Mouse (Mus musculus): Measurements from ENCODE around the gene Zfp961. TPM values are rescaled to one million over a fixed set of nuclear protein-coding genes. Genes with fewer than 3 reads are reported as not detected.

The Zfp961 gene
- polyA plus RNA-seq (2014; fragmentation: Illumina TruSeq; extraction: RNeasy Lipid Tissue Mini Kit (QIAGEN cat#74804); ENCODE audit: low replicate concordance), result 83.6 TPM

DNA sequence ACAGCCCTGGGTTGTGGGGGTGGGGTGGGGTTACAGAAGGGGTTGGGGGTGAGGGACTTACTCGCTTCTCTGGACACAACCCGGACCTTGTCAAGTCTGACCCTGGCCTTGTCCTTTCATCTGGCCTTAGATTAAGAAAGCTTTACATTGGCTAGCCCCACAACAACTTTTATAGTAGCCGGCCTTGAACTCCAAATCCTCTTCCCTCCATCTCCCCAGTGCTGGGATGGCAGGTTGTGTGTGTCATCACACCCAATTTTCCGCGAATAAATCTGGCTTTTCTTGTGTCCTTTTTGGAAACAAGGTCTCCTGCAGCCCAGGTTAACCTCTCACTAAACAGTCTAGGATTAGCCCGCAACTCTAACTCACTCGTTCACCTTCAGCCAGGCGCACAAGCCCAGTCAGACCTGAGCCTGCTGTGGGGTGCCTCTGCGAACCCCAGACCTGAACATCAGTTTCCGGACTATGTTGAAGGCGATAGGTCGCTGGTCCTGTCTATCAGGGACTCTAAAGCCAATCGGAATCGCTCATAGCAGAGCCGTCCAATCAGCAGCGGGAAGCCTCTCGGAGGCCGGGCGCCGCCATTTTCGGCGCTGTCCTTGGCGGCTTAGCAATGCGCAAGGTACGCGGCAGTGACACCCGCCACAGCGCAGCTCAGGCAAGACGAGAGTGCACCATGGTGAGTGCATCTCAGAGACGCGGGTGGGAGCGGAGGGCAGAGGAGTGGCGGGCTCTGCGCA is at the start of gene Zfp961:
Zfp961 (plus strand) TSS at position 557 of the 740 bp plus-strand sequence.

DNA sequence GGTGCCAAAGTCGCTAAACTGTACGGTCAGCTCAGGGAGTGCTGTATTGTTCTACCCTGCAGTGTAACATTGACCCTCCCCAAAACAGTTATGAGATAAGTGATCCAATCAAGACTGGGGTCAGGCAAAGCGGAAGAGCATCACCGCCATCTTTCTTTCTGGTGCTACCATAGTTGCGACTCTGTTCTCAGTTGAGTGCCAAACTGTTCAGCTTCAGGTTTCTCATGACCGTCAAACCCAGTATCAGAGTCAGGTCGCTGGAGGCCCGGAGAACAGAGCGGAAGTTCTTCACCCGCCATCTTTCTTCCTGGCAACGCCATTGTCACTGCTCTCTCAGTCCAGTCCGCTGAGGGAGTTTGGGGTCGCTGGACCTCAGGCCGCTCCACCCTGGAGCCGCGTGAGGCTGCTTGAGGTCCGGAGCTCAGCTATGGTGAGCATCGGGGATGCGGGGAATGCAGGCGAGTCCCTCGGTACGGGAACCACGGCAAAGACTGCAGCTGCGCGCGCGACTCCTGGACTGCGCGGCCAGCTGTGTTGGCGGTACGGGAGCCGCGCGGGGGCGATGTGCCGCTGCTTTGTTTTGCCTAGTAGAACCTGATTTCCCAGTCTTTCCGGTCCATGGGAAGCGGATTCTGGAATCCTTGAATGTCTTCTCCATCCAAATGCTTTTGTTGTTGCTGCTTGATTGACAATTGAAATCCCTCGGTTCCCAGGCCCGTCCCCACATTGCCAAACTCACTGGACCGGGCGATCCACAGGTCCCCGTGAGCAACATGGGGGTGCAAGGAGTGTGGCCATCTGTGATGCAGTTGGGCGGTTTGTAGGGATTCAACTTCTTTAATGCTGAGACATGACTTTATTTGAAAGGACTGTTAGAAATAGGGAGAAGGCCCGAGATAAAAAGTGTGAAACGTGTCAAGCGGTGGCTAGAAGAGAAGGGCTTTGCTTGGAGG is 42.3 kb upstream of the Zfp961 start, which contains the start of the genes Zfp882 and Zfp617:
Zfp882 (plus strand) TSS at position 300 of the 953 bp plus-strand sequence.
Zfp617 (plus strand) TSS at position 327 of the 953 bp plus-strand sequence.

DNA sequence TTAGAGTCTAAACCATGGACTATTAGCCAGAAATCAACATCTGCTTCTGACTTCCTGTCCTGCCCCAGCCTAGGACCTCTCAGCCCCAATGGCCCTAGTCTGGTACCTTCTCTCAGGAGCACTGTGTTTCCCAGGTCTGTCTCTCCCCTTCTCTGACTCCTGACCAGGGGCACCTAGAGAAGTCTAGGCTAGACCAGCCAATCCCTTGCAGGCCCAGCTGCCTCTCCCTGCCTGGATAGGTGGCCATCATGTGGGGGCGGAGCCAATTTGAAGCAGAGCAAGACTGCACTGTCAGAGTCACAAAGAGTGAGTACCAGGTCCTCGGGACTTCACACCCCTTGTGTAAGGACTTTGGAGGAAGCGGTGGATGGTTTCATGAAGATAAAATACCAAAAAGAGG is 58.6 kb downstream of the Zfp961 start, which contains the start of gene Cyp4f18:
Cyp4f18 (minus strand) TSS at position 154 of the 400 bp plus-strand sequence.

DNA sequence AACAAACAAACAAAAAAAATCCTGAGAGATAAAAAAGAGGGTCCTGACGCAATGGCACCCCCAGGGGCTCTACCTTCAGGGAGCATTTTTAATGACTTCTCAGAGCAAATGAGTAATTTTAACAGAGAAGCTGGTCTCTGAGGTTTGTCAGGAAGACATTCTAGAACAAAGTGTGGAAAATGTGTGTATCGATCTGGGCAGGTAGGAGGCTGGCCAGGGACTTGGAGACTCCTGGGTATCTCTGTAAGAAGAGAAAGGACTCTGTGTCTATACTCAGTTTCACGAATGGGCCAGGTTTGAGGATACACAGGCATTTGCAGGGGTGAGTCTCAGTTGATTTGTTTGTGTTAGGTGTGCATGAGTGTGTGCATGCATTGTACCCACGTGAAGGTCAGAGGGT is 90.1 kb downstream of the Zfp961 start, which contains the start of gene Olfr372:
Olfr372 (plus strand) TSS at position 301 of the 400 bp plus-strand sequence.

Other genes with a start within 250 kb of the Zfp961 start
- 119 TPM for gene B3gnt3, start 249.2 kb upstream of the Zfp961 start, polyA plus RNA-seq (2014; fragmentation: Illumina TruSeq; extraction: RNeasy Lipid Tissue Mini Kit (QIAGEN cat#74804); ENCODE audit: low replicate concordance)
- not detected for gene Fcho1, start 225.3 kb upstream of the Zfp961 start, polyA plus RNA-seq (2014; fragmentation: Illumina TruSeq; extraction: RNeasy Lipid Tissue Mini Kit (QIAGEN cat#74804); ENCODE audit: low replicate concordance)
- gene Zfp709, start 69.0 kb upstream of the Zfp961 start, polyA plus RNA-seq (2014; fragmentation: Illumina TruSeq; extraction: RNeasy Lipid Tissue Mini Kit (QIAGEN cat#74804); ENCODE audit: low replicate concordance), result 13.0 TPM
- 6.1 TPM for gene Zfp882, start 42.4 kb upstream of the Zfp961 start, polyA plus RNA-seq (2014; fragmentation: Illumina TruSeq; extraction: RNeasy Lipid Tissue Mini Kit (QIAGEN cat#74804); ENCODE audit: low replicate concordance)
- 188 TPM for gene Zfp617, start 42.4 kb upstream of the Zfp961 start, polyA plus RNA-seq (2014; fragmentation: Illumina TruSeq; extraction: RNeasy Lipid Tissue Mini Kit (QIAGEN cat#74804); ENCODE audit: low replicate concordance)
- not detected for gene Cyp4f18, start 58.6 kb downstream of the Zfp961 start, polyA plus RNA-seq (2014; fragmentation: Illumina TruSeq; extraction: RNeasy Lipid Tissue Mini Kit (QIAGEN cat#74804); ENCODE audit: low replicate concordance)
- not detected for gene Olfr372, start 90.2 kb downstream of the Zfp961 start, polyA plus RNA-seq (2014; fragmentation: Illumina TruSeq; extraction: RNeasy Lipid Tissue Mini Kit (QIAGEN cat#74804); ENCODE audit: low replicate concordance)
- gene Olfr373, start 132.1 kb downstream of the Zfp961 start, polyA plus RNA-seq (2014; fragmentation: Illumina TruSeq; extraction: RNeasy Lipid Tissue Mini Kit (QIAGEN cat#74804); ENCODE audit: low replicate concordance), result not detected
- gene Olfr374, start 156.0 kb downstream of the Zfp961 start, polyA plus RNA-seq (2014; fragmentation: Illumina TruSeq; extraction: RNeasy Lipid Tissue Mini Kit (QIAGEN cat#74804); ENCODE audit: low replicate concordance), result not detected
- 220 TPM for gene Tpm4, start 183.9 kb downstream of the Zfp961 start, polyA plus RNA-seq (2014; fragmentation: Illumina TruSeq; extraction: RNeasy Lipid Tissue Mini Kit (QIAGEN cat#74804); ENCODE audit: low replicate concordance)
- 96.5 TPM for gene Rab8a, start 210.2 kb downstream of the Zfp961 start, polyA plus RNA-seq (2014; fragmentation: Illumina TruSeq; extraction: RNeasy Lipid Tissue Mini Kit (QIAGEN cat#74804); ENCODE audit: low replicate concordance)
- 1.3 TPM for gene Hsh2d, start 238.6 kb downstream of the Zfp961 start, polyA plus RNA-seq (2014; fragmentation: Illumina TruSeq; extraction: RNeasy Lipid Tissue Mini Kit (QIAGEN cat#74804); ENCODE audit: low replicate concordance)

All from small intestine, adult 10 weeks (tissue).